Mouse (Mus musculus) C2C12 (cell line): ENCODE measurements around the gene Wls.

Experiments
- CEBPB ChIP-seq: IDR thresholded peaks from one replicate; pipeline ENCODE4 v1.6.1; 2011; ENCODE audit warnings: low read depth, mild to moderate bottlenecking, control low read depth, moderate library complexity
- CTCF ChIP-seq: IDR thresholded peaks from one replicate; pipeline ENCODE4 v1.5.1; 2011; ENCODE audit not compliant: control insufficient read depth, insufficient read depth, insufficient read length
- FOSL1 ChIP-seq: IDR thresholded peaks from one replicate; pipeline ENCODE4 v1.8.0; 2011; ENCODE audit warnings: mild to moderate bottlenecking, low read length; ENCODE audit not compliant: poor library complexity, insufficient read depth, severe bottlenecking
- MAX ChIP-seq: IDR thresholded peaks from one replicate; pipeline ENCODE4 v1.6.1; 2011; ENCODE audit warnings: mild to moderate bottlenecking, control low read depth
- MYOG ChIP-seq: IDR thresholded peaks from one replicate; pipeline ENCODE4 v1.6.1; 2011; ENCODE audit not compliant: control insufficient read depth, insufficient read length; ENCODE audit errors: extremely low read depth
- USF1 ChIP-seq: IDR thresholded peaks from one replicate; pipeline ENCODE4 v1.6.1; 2011; ENCODE audit warnings: low read depth, mild to moderate bottlenecking, control low read depth, moderate library complexity

DNA sequence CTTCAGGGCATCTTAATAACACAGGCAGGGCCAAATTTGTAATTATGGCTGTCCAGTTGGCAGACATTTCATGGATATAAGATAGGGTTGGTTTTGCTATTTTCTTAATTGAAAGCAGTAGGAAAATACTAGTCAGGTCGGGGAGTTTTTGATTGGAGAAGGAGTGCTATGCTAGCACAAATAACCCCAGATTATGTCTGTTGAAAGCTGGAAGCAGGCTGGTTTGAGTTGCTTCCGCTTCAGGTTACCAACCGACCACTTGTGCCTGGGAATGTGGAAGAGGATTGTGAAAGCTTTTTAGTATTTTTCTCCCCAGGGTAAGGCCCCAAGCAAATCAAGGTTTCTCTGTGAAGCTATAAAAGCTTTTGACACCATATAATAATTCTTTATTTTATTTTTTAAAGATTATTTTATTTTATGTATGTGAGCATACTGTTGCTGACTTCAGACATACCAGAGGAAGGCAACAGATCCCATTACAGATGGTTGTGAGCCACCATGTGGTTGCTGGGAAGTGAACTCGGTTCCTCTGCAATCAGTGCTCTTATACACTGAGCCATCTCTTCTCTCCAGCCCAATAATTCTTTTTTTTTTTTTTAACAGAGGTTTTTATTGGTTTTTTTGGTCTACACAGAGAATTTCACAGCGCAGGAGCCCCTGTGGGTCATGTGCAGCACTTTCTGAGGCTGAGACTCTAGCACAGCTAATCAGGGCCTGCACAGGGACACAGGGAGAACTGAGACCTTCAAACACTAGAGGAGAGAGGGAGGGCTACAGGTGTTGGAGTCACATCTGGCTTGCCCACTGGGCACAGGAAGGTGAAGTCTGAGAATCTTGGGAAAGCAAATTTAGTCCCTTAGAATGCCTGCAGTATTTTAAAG, 50.9 kb downstream of the Wls start:
- no peak for TF ChIP-seq CTCF
- TF ChIP-seq USF1, result no peak
- TF ChIP-seq FOSL1, result no peak
- TF ChIP-seq MAX, result no peak
- no peak for TF ChIP-seq CEBPB
- TF ChIP-seq MYOG, result no peak
